Mouse (Mus musculus): ENCODE measurements around the gene Mmp19. TPM values are rescaled to one million over a fixed set of nuclear protein-coding genes. Genes with fewer than 3 reads are reported as not detected.

Mmp19 gene
- 11.3 and 13.5 TPM in 2 replicates for polyA plus RNA-seq (2015; fragmentation: Nextera tagmentation; extraction: Ambion mirVana)

- H3K27me3 ChIP-seq (ENCODE audit: insufficient read depth, low read length) = no peaks in the 10 kb centered on the region
- H3K9ac ChIP-seq (replicated peaks) = peak within 1 kb of the TSS; percentile 59
- ATAC-seq (peak; percentile 92), DNase-seq (peak; percentile 58)
- peak within 1 kb of the TSS; percentile 74 for H3K27ac ChIP-seq (ENCODE audit: low read depth)
- H3K4me2 ChIP-seq (ENCODE audit: low read depth, low read length) = peak within 1 kb of the TSS; percentile 62
- peak within 1 kb of the TSS; percentile 36 for H3K4me3 ChIP-seq (ENCODE audit: low read depth, low read length)
- no peaks in the 10 kb centered on the region for H3K9me3 ChIP-seq (ENCODE audit: low read length)
- 58% methylated on average over 7 of the region's 7 CpGs for WGBS (ENCODE audit: insufficient replicate concordance)
- no peak for TF ChIP-seq EP300 (IDR thresholded peaks at IDR 0.05; ENCODE audit: low read depth)
- TF ChIP-seq CTCF (IDR thresholded peaks at IDR 0.05; ENCODE audit: low read depth) = no peak
- H3K36me3 ChIP-seq (replicated peaks; ENCODE audit: insufficient read depth, low read length) = 0 out of 2 replicates have a peak, but pooled peaks cover 3% of the 10 kb centered on the region
- H3K4me1 ChIP-seq (ENCODE audit: insufficient read depth) = no peaks in the 10 kb centered on the region; the same call in 1 of the 2 replicates
Observed at GRCm38 (mm10) chr10:128790398-128791124, at the start of gene Mmp19. Gene Mmp19, plus strand, starts transcription at chr10:128790910.

- no peaks in the 10 kb centered on the region for H3K9me3 ChIP-seq (ENCODE audit: low read length)
- peak overlapping the region; percentile 76 for H3K4me2 ChIP-seq (ENCODE audit: low read depth, low read length)
- H3K27me3 ChIP-seq (ENCODE audit: insufficient read depth, low read length) = peaks cover 6% of the 10 kb centered on the region; the same call in 1 of the 2 replicates
- 37% methylated on average over 4 of the region's 4 CpGs for WGBS (ENCODE audit: insufficient replicate concordance)
- ATAC-seq (no peak), DNase-seq (no peak)
- no peak overlapping the region for H3K27ac ChIP-seq (ENCODE audit: low read depth)
- H3K36me3 ChIP-seq (replicated peaks; ENCODE audit: insufficient read depth, low read length) = no peaks in the 10 kb centered on the region
- peak overlapping the region; percentile 60 for H3K4me3 ChIP-seq (ENCODE audit: low read depth, low read length)
- no peak overlapping the region for H3K9ac ChIP-seq (replicated peaks)
- peaks cover 24% of the 10 kb centered on the region for H3K4me1 ChIP-seq (ENCODE audit: insufficient read depth)
- no peak for TF ChIP-seq CTCF (IDR thresholded peaks at IDR 0.05; ENCODE audit: low read depth)
- no peak for TF ChIP-seq EP300 (IDR thresholded peaks at IDR 0.05; ENCODE audit: low read depth)
Observed at GRCm38 (mm10) chr10:128742616-128743015, 48.1 kb upstream of the Mmp19 start.

GRCm38 (mm10) chr10:128743235-128743634, 47.5 kb upstream of the Mmp19 start:
- Histone ChIP-seq H3K9me3 (ENCODE audit: low read length) (no peaks in the 10 kb centered on the region), H3K36me3 (replicated peaks; ENCODE audit: insufficient read depth, low read length) (no peaks in the 10 kb centered on the region), H3K4me3 (ENCODE audit: low read depth, low read length) (peak overlapping the region; percentile 60), H3K27me3 (ENCODE audit: insufficient read depth, low read length) (peaks cover 6% of the 10 kb centered on the region; the same call in 1 of the 2 replicates), H3K4me1 (ENCODE audit: insufficient read depth) (peaks cover 24% of the 10 kb centered on the region), H3K4me2 (ENCODE audit: low read depth, low read length) (peak overlapping the region; percentile 76), H3K9ac (replicated peaks) (peak overlapping the region; percentile 71), H3K27ac (ENCODE audit: low read depth) (peak overlapping the region; percentile 68; the same call in 1 of the 2 replicates)
- TF ChIP-seq CTCF (IDR thresholded peaks at IDR 0.05; ENCODE audit: low read depth) (no peak), EP300 (IDR thresholded peaks at IDR 0.05; ENCODE audit: low read depth) (no peak)
- WGBS (ENCODE audit: insufficient replicate concordance) = 3% methylated on average over 7 of the region's 7 CpGs
- DNase-seq = no peak
- no peak for ATAC-seq

- Histone ChIP-seq H3K9me3 (ENCODE audit: low read length) (no peaks in the 10 kb centered on the region), H3K36me3 (replicated peaks; ENCODE audit: insufficient read depth, low read length) (no peaks in the 10 kb centered on the region), H3K4me1 (ENCODE audit: insufficient read depth) (peaks cover 24% of the 10 kb centered on the region), H3K4me2 (ENCODE audit: low read depth, low read length) (peak overlapping the region; percentile 76), H3K27ac (ENCODE audit: low read depth) (peak overlapping the region; percentile 68), H3K27me3 (ENCODE audit: insufficient read depth, low read length) (peaks cover 6% of the 10 kb centered on the region; the same call in 1 of the 2 replicates), H3K9ac (replicated peaks) (peak overlapping the region; percentile 71), H3K4me3 (ENCODE audit: low read depth, low read length) (peak overlapping the region; percentile 60)
- ATAC-seq = peak; percentile 12; the same call in 1 of the 2 replicates
- peak; percentile 64 for DNase-seq
- whole genome bisulfite sequencing (ENCODE audit: insufficient replicate concordance) = under 1% methylated on average over 35 of the region's 37 CpGs
- TF ChIP-seq EP300 (IDR thresholded peaks at IDR 0.05; ENCODE audit: low read depth) (no peak), CTCF (IDR thresholded peaks at IDR 0.05; ENCODE audit: low read depth) (no peak)
Observed at GRCm38 (mm10) chr10:128743791-128744191, 46.9 kb upstream of the Mmp19 start.

GRCm38 (mm10) chr10:128744211-128744610, 46.5 kb upstream of the Mmp19 start:
- Histone ChIP-seq H3K4me2 (ENCODE audit: low read depth, low read length) (peak overlapping the region; percentile 76), H3K4me1 (ENCODE audit: insufficient read depth) (peaks cover 28% of the 10 kb centered on the region), H3K36me3 (replicated peaks; ENCODE audit: insufficient read depth, low read length) (no peaks in the 10 kb centered on the region), H3K9me3 (ENCODE audit: low read length) (no peaks in the 10 kb centered on the region), H3K9ac (replicated peaks) (peak overlapping the region; percentile 71), H3K27ac (ENCODE audit: low read depth) (peak overlapping the region; percentile 68), H3K27me3 (ENCODE audit: insufficient read depth, low read length) (peaks cover 6% of the 10 kb centered on the region; the same call in 1 of the 2 replicates), H3K4me3 (ENCODE audit: low read depth, low read length) (peak overlapping the region; percentile 60)
- DNase-seq (no peak), ATAC-seq (no peak)
- no peak for TF ChIP-seq EP300 (IDR thresholded peaks at IDR 0.05; ENCODE audit: low read depth)
- TF ChIP-seq CTCF (IDR thresholded peaks at IDR 0.05; ENCODE audit: low read depth) = no peak
- WGBS (ENCODE audit: insufficient replicate concordance) = 32% methylated on average over 8 of the region's 8 CpGs
